Mouse (Mus musculus): ENCODE results near the gene Dennd1a. TPM values are rescaled to one million over a fixed set of nuclear protein-coding genes. Genes with fewer than 3 reads are reported as not detected.

Gene Dennd1a
- polyA plus RNA-seq, 1 experiment from 2014 or later = 30.3 TPM

DNA sequence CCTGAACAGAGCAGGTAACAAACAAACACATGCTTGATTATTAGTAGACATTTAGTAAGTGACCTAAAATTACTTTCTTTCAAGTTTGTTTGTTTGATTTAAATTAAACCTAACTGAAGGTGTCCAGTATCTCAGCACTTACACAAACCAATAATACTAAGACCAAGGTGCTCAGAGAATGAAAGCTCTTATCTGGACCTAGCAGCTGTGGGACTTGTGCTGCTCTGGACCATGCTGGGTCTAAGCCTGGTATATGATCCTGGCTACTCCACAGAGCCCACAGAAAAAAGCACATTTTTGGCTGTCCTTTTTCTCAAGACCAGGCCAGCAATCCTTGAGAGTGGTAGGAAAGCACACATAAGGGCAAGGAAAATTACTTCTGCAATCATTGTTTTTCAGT lies 193.2 kb downstream of the Dennd1a start:
- H3K27me3 ChIP-seq = no peaks in the 10 kb centered on the region
- ChIA-PET POLR2A (no interaction called here), CTCF (interaction anchor here (0.5 to 1.1 kb wide), 2 partner anchors 16 to 23 kb away, joined by 3 read pairs; no protein-coding TSS in a partner anchor)
- in situ Hi-C loops (cut with MboI; ENCODE audit: low pct_unique_long_range_greater_than_20kb) = no loop called here
- no peak for TF ChIP-seq CTCF (IDR thresholded peaks at IDR 0.05)
- DNase-seq (ENCODE audit: low read depth, low spot score) (no peak), ATAC-seq (no peak)

DNA sequence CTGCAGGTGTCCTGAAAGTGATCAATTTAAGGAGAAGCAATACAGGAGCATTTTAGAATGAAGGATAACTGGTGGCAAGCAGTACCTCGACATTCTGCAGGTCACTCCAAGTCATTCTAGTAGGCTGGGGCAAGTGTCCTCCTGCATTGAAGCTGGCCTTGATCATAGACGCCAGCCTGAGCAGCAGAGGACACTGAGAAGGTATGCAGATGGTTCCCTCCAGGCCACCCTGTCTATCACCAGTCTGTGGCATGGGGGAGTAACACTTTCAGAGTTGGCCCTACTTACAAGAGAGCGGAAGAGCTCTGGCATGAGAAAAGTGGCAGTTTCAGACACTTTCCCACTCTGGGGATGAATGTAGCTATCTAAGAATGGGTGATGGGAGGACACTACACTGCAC lies 193.9 kb downstream of the Dennd1a start:
- no peak for DNase-seq (ENCODE audit: low read depth, low spot score)
- ChIA-PET POLR2A (interaction anchor here (0.5 kb wide), 1 partner anchor 582 kb away, joined by 3 read pairs; no protein-coding TSS in a partner anchor), CTCF (no interaction called here)
- ATAC-seq = no peak
- TF ChIP-seq CTCF (IDR thresholded peaks at IDR 0.05) = no peak
- H3K27me3 ChIP-seq = no peaks in the 10 kb centered on the region
- in situ Hi-C loops (cut with MboI; ENCODE audit: low pct_unique_long_range_greater_than_20kb) = no loop called here

GRCm38 (mm10) chr2:38088346-38088745 lies 198.8 kb downstream of the Dennd1a start:
- CTCF ChIA-PET = no interaction called here

DNA sequence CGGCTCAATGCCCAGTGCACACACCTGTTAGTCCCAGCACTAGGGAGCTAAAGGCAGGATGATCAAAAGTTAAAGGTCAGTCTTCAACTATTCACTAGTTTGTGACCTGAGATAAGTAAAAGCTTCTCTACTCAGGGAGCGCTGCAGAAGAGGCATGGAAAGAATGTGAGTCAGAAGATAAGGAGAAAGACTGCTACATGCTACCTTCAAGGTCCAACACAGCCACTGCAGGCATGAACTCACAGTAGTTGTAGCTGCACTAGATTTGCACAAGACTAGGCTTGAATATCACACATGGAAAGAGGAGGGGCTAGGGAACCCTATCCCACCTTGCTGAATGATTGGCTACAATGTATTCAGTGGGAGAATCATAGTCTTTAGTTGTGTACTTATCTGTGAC lies 202.1 kb downstream of the Dennd1a start:
- CTCF ChIA-PET = no interaction called here

More at GRCm38 (mm10) chr2:38088346-38088745, 198.8 kb downstream of the Dennd1a start:
- POLR2A ChIA-PET = no interaction called here
- no peak for DNase-seq (ENCODE audit: low read depth, low spot score)
- no peaks in the 10 kb centered on the region for H3K27me3 ChIP-seq
- in situ Hi-C loops (cut with MboI; ENCODE audit: low pct_unique_long_range_greater_than_20kb) = no loop called here
- TF ChIP-seq CTCF (IDR thresholded peaks at IDR 0.05) = no peak
- ATAC-seq = no peak

DNA sequence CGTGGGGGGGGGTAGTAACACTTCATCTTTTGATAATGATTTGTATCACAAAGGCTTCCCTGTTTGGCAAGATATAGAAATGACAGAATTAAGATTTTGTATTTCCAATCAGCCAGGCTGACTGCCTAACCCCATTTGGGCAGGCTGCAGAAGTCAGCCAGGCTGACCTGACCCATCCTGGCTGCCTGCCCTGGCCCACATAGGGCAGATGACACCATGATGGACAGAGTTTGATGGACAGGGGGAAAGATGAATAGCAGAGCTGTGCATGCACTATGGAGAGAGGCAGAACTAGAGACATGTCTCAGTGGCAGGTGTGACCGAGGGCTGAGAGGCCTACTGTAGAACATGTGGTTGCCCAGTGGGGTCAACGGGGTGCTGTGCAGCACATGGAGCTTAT lies 203.9 kb downstream of the Dennd1a start:
- ChIA-PET CTCF (no interaction called here), POLR2A (no interaction called here)

More for the DNA sequence above, 202.1 kb downstream of the Dennd1a start:
- TF ChIP-seq CTCF (IDR thresholded peaks at IDR 0.05) = no peak
- POLR2A ChIA-PET = no interaction called here
- no peak for DNase-seq (ENCODE audit: low read depth, low spot score)
- ATAC-seq = no peak
- in situ Hi-C loops (cut with MboI; ENCODE audit: low pct_unique_long_range_greater_than_20kb) = no loop called here
- no peaks in the 10 kb centered on the region for H3K27me3 ChIP-seq

DNA sequence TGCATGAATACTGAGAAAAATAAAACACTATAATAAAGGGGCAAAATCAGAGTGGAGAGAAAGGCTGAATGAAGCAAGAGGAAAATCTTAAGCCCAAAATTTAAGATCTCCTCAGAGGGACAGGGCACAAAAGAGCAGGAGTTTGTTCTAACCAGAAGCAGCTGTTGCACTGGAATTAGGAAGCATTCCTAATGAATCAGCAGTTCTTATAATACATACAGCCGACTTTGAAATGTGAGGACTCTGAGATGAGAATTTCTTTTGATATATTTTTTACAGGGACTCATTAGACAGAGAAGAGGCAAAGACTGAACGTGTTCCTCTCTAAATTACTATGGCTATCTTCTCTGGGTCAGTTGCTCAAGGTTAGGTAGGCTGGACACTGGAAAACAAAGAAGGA lies 212.7 kb downstream of the Dennd1a start:
- no peaks in the 10 kb centered on the region for H3K27me3 ChIP-seq
- DNase-seq (ENCODE audit: low read depth, low spot score) (no peak), ATAC-seq (no peak)
- POLR2A ChIA-PET = interaction anchor here (0.7 kb wide), 1 partner anchor 137 kb away, joined by 4 read pairs; no protein-coding TSS in a partner anchor
- CTCF ChIA-PET = no interaction called here
- TF ChIP-seq CTCF (IDR thresholded peaks at IDR 0.05) = no peak
- in situ Hi-C loops (cut with MboI; ENCODE audit: low pct_unique_long_range_greater_than_20kb) = no loop called here

More for the DNA sequence above, 203.9 kb downstream of the Dennd1a start:
- in situ Hi-C loops (cut with MboI; ENCODE audit: low pct_unique_long_range_greater_than_20kb) = no loop called here
- no peak for ATAC-seq
- no peak for DNase-seq (ENCODE audit: low read depth, low spot score)
- no peak for TF ChIP-seq CTCF (IDR thresholded peaks at IDR 0.05)
- no peaks in the 10 kb centered on the region for H3K27me3 ChIP-seq

DNA sequence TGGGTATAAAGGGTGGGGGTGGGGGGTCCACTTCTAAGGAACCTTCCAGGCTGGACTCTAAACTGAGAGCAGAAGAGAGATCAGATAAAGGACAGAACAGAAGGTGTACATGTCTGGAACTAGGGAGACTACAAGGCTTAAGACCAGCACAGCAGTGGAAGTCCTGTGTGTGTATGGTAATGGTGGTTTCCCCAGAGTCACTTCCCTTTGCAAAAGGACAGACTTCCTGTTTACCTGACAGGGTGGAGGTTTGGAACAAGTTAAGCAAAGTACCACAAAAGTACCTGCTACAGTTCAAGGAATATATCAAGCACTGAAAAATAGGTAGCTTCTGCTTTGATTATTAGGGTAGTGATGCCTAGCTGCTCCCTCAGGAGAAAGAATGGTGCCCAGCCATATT lies 215.1 kb downstream of the Dennd1a start:
- ATAC-seq (no peak), DNase-seq (ENCODE audit: low read depth, low spot score) (no peak)
- POLR2A ChIA-PET = no interaction called here
- CTCF ChIA-PET = no interaction called here
- no peak for TF ChIP-seq CTCF (IDR thresholded peaks at IDR 0.05)
- in situ Hi-C loops (cut with MboI; ENCODE audit: low pct_unique_long_range_greater_than_20kb) = no loop called here
- H3K27me3 ChIP-seq = no peaks in the 10 kb centered on the region

DNA sequence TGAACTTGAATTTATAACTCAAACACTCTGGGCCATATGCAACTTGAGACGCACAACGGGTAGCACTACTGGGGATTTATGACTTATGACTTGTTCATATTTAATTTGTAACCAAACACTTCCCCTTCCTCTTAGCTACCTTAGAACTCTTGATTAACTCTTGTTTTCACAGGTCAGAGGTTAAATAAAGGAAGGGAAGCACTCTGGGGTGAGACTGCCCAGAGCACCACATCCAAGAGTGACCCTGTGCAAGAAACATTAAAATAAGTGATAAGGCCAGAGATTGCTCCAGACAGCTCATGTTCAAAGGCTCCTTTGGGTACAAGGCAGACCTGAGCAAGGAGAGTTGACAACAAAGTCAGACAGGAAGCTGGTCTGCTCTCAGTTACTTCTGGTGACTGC lies 219.0 kb downstream of the Dennd1a start:
- no peak for TF ChIP-seq CTCF (IDR thresholded peaks at IDR 0.05)
- CTCF ChIA-PET = interaction anchor here (1.5 to 1.6 kb wide), 2 partner anchors 27 to 31 kb away, joined by 3 read pairs; no protein-coding TSS in a partner anchor
- DNase-seq (ENCODE audit: low read depth, low spot score) (no peak), ATAC-seq (no peak)
- in situ Hi-C loops (cut with MboI; ENCODE audit: low pct_unique_long_range_greater_than_20kb) = no loop called here
- POLR2A ChIA-PET = interaction anchor here (1.8 kb wide), 1 partner anchor 15 kb away, joined by 5 read pairs; no protein-coding TSS in a partner anchor
- H3K27me3 ChIP-seq = no peaks in the 10 kb centered on the region

DNA sequence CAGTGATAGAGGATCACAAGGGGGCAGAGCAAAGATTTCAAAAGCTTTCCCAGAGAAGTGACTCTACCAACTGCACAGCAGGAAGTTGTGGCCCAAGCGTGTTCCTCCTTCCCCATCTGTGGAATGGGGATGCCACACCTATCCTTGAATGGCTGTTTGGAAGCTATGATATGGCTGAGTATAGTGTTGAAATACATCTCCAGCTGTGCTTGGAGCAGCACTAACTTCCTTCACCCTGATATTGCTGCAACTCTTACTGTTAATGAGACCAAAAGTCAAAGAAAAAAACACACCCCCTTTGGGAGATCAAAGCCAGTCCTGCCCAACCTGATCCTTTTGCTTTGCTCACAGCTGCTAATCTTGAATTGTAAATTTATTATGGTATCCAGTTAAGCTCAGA lies 221.3 kb downstream of the Dennd1a start:
- in situ Hi-C loops (cut with MboI; ENCODE audit: low pct_unique_long_range_greater_than_20kb) = no loop called here
- DNase-seq (ENCODE audit: low read depth, low spot score) (no peak), ATAC-seq (no peak)
- ChIA-PET CTCF (interaction anchor here (3.4 kb wide), 1 partner anchor 14 kb away, joined by 16 read pairs; no protein-coding TSS in a partner anchor), POLR2A (interaction anchor here (1.1 kb wide), 1 partner anchor 237 kb away, joined by 4 read pairs; no protein-coding TSS in a partner anchor)
- no peaks in the 10 kb centered on the region for H3K27me3 ChIP-seq
- no peak for TF ChIP-seq CTCF (IDR thresholded peaks at IDR 0.05)

DNA sequence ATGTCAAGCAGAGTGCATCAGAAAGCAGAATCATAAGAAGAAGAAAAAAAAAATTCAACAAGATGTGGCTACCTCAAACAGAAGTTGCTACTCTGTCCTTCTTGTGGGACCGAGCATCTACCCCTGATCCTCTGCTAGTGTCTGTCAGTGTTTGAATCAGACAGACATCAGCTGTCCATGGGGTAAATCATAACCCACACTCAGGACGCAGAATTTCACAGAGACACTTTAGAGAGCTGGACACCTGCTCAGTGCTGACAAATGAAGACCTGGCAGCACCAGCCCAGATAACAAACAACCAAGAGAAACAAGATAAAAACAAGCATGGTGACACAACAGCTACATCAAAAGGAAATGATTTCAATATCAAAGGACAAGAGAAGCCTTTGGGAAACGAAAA lies 222.9 kb downstream of the Dennd1a start:
- ATAC-seq (no peak), DNase-seq (ENCODE audit: low read depth, low spot score) (no peak)
- ChIA-PET CTCF (interaction anchor here (3.4 kb wide), 1 partner anchor 12 kb away, joined by 16 read pairs; no protein-coding TSS in a partner anchor), POLR2A (no interaction called here)
- no peaks in the 10 kb centered on the region for H3K27me3 ChIP-seq
- TF ChIP-seq CTCF (IDR thresholded peaks at IDR 0.05) = no peak
- in situ Hi-C loops (cut with MboI; ENCODE audit: low pct_unique_long_range_greater_than_20kb) = no loop called here

DNA sequence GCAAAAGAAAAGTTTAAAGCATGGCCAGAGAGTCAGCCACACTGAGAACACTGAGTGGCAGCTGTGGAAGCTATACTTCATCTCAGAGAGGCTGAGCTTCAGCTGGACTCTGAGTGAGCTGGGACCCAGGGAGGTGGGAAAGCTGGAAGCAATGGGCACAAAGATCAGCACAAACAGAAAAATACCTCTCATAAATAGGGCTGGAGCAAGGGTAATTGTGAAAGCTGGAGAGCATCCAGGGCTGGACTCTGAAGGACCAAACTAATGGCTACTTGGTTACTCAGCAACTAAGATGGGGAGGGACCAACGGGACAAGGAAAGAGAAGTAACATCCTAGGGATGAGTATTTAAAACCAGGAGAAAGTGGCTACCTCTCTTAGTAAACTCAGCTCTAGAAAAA lies 225.0 kb downstream of the Dennd1a start:
- TF ChIP-seq CTCF (IDR thresholded peaks at IDR 0.05) = no peak
- DNase-seq (ENCODE audit: low read depth, low spot score) (no peak), ATAC-seq (no peak)
- in situ Hi-C loops (cut with MboI; ENCODE audit: low pct_unique_long_range_greater_than_20kb) = no loop called here
- no peaks in the 10 kb centered on the region for H3K27me3 ChIP-seq
- ChIA-PET CTCF (interaction anchor here (1.0 to 2.7 kb wide), 2 partner anchors 9 to 11 kb away, joined by 3 to 10 read pairs; no protein-coding TSS in a partner anchor), POLR2A (interaction anchor here (0.6 to 0.9 kb wide), 2 partner anchors 9 to 132 kb away, joined by 3 to 4 read pairs; no protein-coding TSS in a partner anchor)

Data from Patski (cell line).